Mouse (Mus musculus) megakaryocyte, embryonic 14.5 days (primary cell): ENCODE results near the gene Fgd5.

Experiments used
- FLI1 ChIP-seq: IDR thresholded peaks from 2 replicates; pipeline ENCODE4 v1.6.1; 2012; ENCODE audit warnings: low read length, inconsistent platforms, mixed read lengths
- GATA1 ChIP-seq: IDR thresholded peaks from 3 replicates; pipeline ENCODE4 v1.6.1; 2012; ENCODE audit warnings: mixed read lengths, low read length, inconsistent platforms, borderline replicate concordance

GRCm38 (mm10) chr6:92013620-92014019, 34.9 kb downstream of the Fgd5 start:
- no peak for TF ChIP-seq GATA1
- no peak for TF ChIP-seq FLI1
